Mouse (Mus musculus) liver, adult 2 months (tissue): ENCODE data around the gene Gm28038.

ENCODE experiments used
- CTCF ChIP-seq: fragments of 200-500 bp; IDR thresholded peaks from 2 replicates; pipeline ENCODE4 v1.5.1; 2011; ENCODE audit warnings: low read depth, low read length, control low read depth
- POLR2A ChIP-seq: fragments of 200-500 bp; IDR thresholded peaks from 2 replicates; pipeline ENCODE4 v1.6.1; 2011; ENCODE audit warnings: low read length, control low read depth; ENCODE audit not compliant: insufficient read depth; ENCODE audit errors: extremely low read depth

DNA sequence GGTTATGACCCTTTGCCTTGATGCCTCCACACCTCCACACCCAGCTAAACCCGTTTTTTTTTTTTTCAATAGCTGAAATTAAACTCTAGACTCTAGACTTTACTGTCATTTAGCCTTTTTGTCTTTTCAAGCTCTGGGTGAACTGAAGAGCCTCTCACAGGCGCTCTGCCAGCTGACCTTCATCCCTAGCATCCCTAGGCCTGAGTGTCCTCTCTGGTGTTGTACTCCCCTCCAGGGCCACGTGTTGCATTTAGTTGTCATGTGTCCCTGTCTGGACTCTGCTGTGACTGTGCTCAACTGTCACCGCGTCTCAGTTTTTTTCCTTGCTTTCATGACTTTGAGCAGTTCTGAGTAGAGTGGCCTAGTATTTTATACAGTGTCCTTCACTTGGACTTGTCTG, 19.1 kb downstream of the Gm28038 start:
- TF ChIP-seq CTCF (no peak), POLR2A (no peak)
